Mouse (Mus musculus) lung, adult 2 months (tissue): ENCODE measurements around the gene Dusp2.

ENCODE experiments used
- CTCF ChIP-seq: fragments of 200-500 bp; IDR thresholded peaks from 2 replicates; pipeline ENCODE4 v1.5.1; 2011; ENCODE audit warnings: mild to moderate bottlenecking, low read length, control low read depth; ENCODE audit not compliant: insufficient read depth
- POLR2A ChIP-seq: fragments of 200-500 bp; IDR thresholded peaks from 2 replicates; pipeline ENCODE4 v1.6.1; 2011; ENCODE audit warnings: low read depth, mild to moderate bottlenecking, control low read depth, low read length, borderline replicate concordance; ENCODE audit errors: extremely low read depth

DNA sequence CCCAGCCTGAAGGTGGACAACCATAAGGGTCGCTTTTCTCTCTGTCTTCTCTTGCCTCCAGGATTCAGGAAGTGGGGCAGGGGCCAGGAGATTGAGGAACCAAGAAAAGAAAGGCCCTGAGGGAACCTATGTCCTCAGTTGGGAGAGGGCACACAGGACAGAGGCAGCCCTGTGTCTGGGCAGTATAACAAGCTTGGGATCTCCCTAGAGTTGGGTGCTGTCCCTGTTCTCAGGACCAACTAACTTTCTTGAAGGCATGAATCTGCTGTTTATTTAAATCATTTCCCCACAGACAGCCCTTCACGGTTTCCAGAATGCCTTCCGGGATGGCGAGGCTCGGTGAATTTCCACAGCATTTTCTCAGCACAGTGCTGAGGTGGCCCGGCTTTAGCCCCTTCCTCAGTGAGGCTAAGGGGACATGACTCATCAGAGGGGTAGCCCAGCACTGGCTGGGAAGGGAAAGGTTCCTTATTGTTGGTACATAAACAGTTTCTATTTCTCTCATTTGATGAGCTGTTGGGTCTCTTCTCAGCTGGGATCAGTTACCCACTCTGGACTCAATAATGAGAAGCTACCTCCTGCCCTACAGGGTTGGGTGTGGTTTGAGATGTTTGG lies 13.2 kb upstream of the Dusp2 start:
- TF ChIP-seq POLR2A = no peak
- no peak for TF ChIP-seq CTCF
